Mouse (Mus musculus) forebrain, embryonic 11.5 days (tissue): Measurements from ENCODE around the gene Rhbdf1. TPM values are rescaled to one million over a fixed set of nuclear protein-coding genes. Genes with fewer than 3 reads are reported as not detected.

ENCODE experiments used
- ATAC-seq: fragments of 200-750 bp; cut with Nextera tagmentation; replicated peaks from 2 replicates; pipeline ENCODE4 v1.8.0; 2017; ENCODE audit warnings: moderate TSS enrichment; ENCODE audit not compliant: low FRiP score
- DNase-seq: peaks from one replicate; pipeline ENCODE4 v3.0.0-alpha.2; 2017; ENCODE audit warnings: low spot score
- H3K27ac ChIP-seq: fragments of 300-500 bp; sonication (generic); 2 replicates; pipeline ENCODE4 v1.5.1; 2014; ENCODE audit warnings: low read depth, low read length
- H3K27me3 ChIP-seq: fragments of 300-500 bp; sonication (generic); 2 replicates; pipeline ENCODE4 v1.6.1; 2014; ENCODE audit warnings: mild to moderate bottlenecking, low read length, mixed read lengths; ENCODE audit not compliant: control insufficient read depth, insufficient read depth
- H3K36me3 ChIP-seq: fragments of 300-500 bp; sonication (generic); 2 replicates; pipeline ENCODE4 v1.6.1; 2014; ENCODE audit warnings: mild to moderate bottlenecking, low read length, moderate library complexity, mixed read lengths; ENCODE audit not compliant: control insufficient read depth, insufficient read depth
- H3K4me1 ChIP-seq: fragments of 300-500 bp; sonication (generic); replicated peaks from 2 replicates; pipeline ENCODE4 v1.6.1; 2014; ENCODE audit warnings: low read length, mixed read lengths; ENCODE audit not compliant: control insufficient read depth, insufficient read depth
- H3K4me2 ChIP-seq: fragments of 300-500 bp; sonication (generic); 2 replicates; pipeline ENCODE4 v1.6.1; 2014; ENCODE audit warnings: low read depth, mild to moderate bottlenecking, low read length, moderate library complexity, mixed read lengths; ENCODE audit not compliant: severe bottlenecking
- H3K4me3 ChIP-seq: fragments of 300-500 bp; sonication (generic); 2 replicates; pipeline ENCODE4 v1.5.1; 2014; ENCODE audit warnings: low read depth, low read length
- H3K9ac ChIP-seq: fragments of 300-500 bp; sonication (generic); 2 replicates; pipeline ENCODE4 v1.6.1; 2014; ENCODE audit warnings: low read length
- H3K9me3 ChIP-seq: fragments of 300-500 bp; sonication (generic); 2 replicates; pipeline ENCODE4 v1.6.1; 2016; ENCODE audit warnings: low read length, mixed read lengths; ENCODE audit not compliant: control insufficient read depth
- WGBS: fragments of 180-500 bp; shearing (Covaris S2); extraction: QIAGEN DNeasy Blood & Tissue Kit; methylation state at CpG from one replicate; pipeline ENCODE4 v1.1.7; 2014; 5-methylcytosine and 5-hydroxymethylcytosine counted together
- polyA plus RNA-seq: library from polyadenylated mRNA; unstranded; fragments of >200 nt; fragmentation: Nextera tagmentation; extraction: Ambion mirVana; gene quantifications from 2 replicates; pipeline ENCODE4 v1.2.1, GENCODE M21; 2014

The Rhbdf1 gene
- polyA plus RNA-seq, 1 experiment from 2014 or later: 20.4 TPM

DNA sequence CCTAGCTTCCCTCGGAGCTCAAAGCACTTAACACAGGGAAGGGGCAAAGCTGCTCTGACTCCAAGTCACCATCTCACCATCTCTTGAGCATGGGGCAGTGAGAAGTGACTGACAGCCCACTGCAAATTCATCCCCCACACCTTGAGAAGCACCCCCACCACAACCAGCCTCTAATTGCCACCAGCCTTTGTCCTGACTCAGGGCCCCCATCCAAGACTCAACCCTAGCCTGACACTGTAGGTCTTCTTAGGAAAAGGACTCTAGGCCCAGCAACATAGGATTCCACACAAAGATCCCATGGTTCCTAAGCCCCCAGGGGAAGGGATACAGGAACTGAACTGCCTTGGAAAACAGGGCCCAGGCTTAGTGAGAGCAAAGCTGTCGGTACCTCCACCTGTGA is 14.0 kb upstream of the Rhbdf1 start:
- WGBS: 86% methylated on average over 2 of the region's 2 CpGs
- Histone ChIP-seq H3K9me3 (no peaks in the 10 kb centered on the region), H3K36me3 (peaks cover 6% of the 10 kb centered on the region; the same call in 1 of the 2 replicates), H3K27me3 (no peaks in the 10 kb centered on the region), H3K9ac (no peak overlapping the region), H3K4me3 (no peak overlapping the region), H3K4me1 (no peaks in the 10 kb centered on the region), H3K27ac (no peak overlapping the region), H3K4me2 (no peak overlapping the region)
- ATAC-seq (no peak), DNase-seq (no peak)

DNA sequence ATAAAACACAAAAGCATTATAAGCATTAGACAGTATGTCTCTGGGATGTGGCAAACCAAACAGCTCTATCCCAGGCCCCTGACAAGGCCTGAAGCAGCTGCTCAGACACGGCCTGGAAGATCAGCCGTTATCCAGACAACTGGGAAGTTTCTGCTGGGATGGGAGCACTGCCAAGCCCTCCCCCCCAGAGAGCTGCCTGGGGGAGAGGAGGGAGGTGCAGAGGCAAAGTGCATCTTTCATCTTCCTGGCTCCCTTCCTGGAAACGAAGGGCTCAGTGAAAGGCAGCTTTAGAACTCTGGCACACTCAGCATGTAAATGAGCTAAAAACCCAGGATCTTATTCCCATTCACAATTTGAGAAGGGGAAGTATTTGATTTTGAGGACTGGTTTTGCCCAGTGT is 13.5 kb upstream of the Rhbdf1 start:
- no peak overlapping the region for H3K27ac ChIP-seq
- H3K4me1 ChIP-seq: no peaks in the 10 kb centered on the region
- no peak for ATAC-seq
- H3K4me2 ChIP-seq: no peak overlapping the region
- DNase-seq: no peak
- no peak overlapping the region for H3K9ac ChIP-seq
- H3K27me3 ChIP-seq: no peaks in the 10 kb centered on the region
- peaks cover 6% of the 10 kb centered on the region; the same call in 1 of the 2 replicates for H3K36me3 ChIP-seq
- H3K4me3 ChIP-seq: no peak overlapping the region
- no peaks in the 10 kb centered on the region for H3K9me3 ChIP-seq
- WGBS: 76% methylated on average over 3 of the region's 3 CpGs

DNA sequence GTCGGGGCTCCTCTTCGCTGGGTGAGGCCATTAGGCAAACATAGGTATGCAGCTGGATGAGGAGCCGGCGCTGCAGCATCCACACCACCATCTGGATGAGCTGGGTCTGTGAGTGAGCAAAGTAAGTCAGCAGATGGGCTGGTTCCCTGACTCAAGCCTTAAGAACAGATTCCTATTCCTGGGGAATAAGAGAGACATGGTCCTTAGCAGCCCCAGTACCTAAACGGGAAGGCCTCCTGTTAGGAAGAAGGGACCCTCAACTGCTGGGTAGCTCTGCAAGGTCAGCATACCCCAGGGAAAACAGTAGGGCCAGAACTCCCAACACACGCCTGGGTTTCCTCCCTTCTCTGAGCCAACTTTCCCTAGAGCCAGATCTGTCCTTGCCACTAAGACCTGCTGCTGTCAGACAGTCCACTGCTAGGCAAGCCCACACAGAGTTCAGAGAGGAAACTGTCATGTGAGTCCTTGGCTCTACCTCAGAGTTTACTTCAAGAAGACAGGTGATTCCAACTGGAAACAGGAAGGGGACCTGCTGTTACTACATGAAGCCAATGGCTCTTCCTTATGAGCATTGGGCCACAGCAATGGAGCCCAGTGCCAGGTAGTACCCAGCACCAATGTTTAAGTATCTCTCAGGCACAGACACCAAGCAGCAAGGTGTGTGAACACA is 12.9 kb upstream of the Rhbdf1 start:
- DNase-seq: no peak
- no peak overlapping the region for H3K4me2 ChIP-seq
- H3K4me3 ChIP-seq: no peak overlapping the region
- no peak overlapping the region for H3K9ac ChIP-seq
- H3K4me1 ChIP-seq: no peaks in the 10 kb centered on the region
- WGBS: 94% methylated on average over 6 of the region's 6 CpGs
- H3K9me3 ChIP-seq: no peaks in the 10 kb centered on the region
- H3K27me3 ChIP-seq: no peaks in the 10 kb centered on the region
- H3K27ac ChIP-seq: no peak overlapping the region
- no peak for ATAC-seq
- peaks cover 6% of the 10 kb centered on the region; the same call in 1 of the 2 replicates for H3K36me3 ChIP-seq

DNA sequence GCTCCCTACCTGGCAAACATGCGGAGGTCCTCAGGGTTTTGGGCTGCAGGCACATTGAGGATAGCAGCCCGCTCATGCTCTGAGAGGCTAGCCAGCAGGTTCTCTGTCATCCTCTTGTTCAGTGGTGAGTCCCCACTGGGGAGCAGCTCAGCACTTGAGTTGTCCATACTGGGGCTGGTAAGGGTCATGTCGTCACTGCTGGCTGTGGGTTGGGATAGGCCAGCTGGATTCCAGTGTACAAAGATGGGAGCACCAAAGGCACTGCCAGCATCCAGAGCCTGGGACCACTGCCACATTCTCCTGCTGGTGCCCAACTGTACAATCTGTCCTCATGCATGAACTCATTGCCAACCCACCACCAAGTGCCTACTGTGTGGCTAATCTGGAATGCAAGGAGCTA is 11.8 kb upstream of the Rhbdf1 start:
- ATAC-seq: no peak
- WGBS: 88% methylated on average over 3 of the region's 3 CpGs
- Histone ChIP-seq H3K9ac (no peak overlapping the region), H3K36me3 (peaks cover 6% of the 10 kb centered on the region; the same call in 1 of the 2 replicates), H3K27me3 (no peaks in the 10 kb centered on the region), H3K27ac (no peak overlapping the region), H3K9me3 (no peaks in the 10 kb centered on the region), H3K4me2 (no peak overlapping the region), H3K4me3 (no peak overlapping the region), H3K4me1 (no peaks in the 10 kb centered on the region)
- DNase-seq: no peak

DNA sequence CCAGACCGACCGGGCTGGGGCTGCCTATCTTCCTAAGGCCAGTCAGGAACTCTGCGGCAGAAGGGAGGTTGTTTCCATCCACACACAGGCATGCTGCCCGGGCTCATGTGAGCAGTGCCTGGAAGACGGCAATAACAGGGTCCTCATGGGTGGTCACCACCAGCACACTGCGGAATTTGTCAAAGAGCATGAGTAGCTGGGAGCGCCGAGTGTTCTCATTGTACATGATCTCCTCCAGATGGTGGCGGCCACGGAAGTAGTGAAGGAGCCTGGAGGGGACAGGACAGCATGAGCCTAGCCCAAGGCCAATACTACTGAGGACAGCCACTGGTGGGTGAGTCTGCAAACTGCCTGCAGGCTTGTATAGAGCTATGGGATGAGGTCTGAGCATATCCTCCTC is 10.7 kb upstream of the Rhbdf1 start:
- no peak overlapping the region for H3K4me3 ChIP-seq
- H3K4me2 ChIP-seq: no peak overlapping the region
- H3K36me3 ChIP-seq: peaks cover 6% of the 10 kb centered on the region; the same call in 1 of the 2 replicates
- no peak overlapping the region for H3K27ac ChIP-seq
- H3K4me1 ChIP-seq: no peaks in the 10 kb centered on the region
- ATAC-seq (no peak), DNase-seq (no peak)
- H3K9me3 ChIP-seq: no peaks in the 10 kb centered on the region
- H3K27me3 ChIP-seq: no peaks in the 10 kb centered on the region
- WGBS: 85% methylated on average over 10 of the region's 10 CpGs
- H3K9ac ChIP-seq: no peak overlapping the region

DNA sequence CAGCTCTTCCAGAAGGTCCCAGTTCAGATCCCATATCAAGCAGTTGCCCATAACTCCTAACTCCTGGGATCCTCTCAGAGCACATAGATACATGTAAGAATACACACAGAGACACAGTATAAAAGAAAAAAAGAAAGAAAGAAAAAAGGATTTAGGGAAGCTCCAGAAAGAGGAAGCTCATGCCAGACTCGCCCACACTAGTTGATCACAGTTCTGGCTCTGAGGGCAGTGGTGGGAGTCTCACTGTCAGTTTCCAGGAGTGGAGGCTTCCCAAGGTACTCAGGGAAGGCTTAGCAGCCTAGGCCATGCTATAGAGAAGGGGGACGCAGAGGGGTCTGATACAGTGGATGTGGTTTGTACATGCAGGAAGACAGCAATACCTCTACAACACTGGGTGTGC is 9.0 kb upstream of the Rhbdf1 start:
- DNase-seq: no peak
- no peak overlapping the region for H3K4me2 ChIP-seq
- no peak overlapping the region for H3K9ac ChIP-seq
- H3K4me1 ChIP-seq: peaks cover 2% of the 10 kb centered on the region; the same call in 1 of the 2 replicates
- peaks cover 6% of the 10 kb centered on the region; the same call in 1 of the 2 replicates for H3K36me3 ChIP-seq
- H3K4me3 ChIP-seq: no peak overlapping the region
- no peak overlapping the region for H3K27ac ChIP-seq
- H3K9me3 ChIP-seq: no peaks in the 10 kb centered on the region
- no peaks in the 10 kb centered on the region for H3K27me3 ChIP-seq
- WGBS: 95% methylated on average over 2 of the region's 2 CpGs
- ATAC-seq: no peak

DNA sequence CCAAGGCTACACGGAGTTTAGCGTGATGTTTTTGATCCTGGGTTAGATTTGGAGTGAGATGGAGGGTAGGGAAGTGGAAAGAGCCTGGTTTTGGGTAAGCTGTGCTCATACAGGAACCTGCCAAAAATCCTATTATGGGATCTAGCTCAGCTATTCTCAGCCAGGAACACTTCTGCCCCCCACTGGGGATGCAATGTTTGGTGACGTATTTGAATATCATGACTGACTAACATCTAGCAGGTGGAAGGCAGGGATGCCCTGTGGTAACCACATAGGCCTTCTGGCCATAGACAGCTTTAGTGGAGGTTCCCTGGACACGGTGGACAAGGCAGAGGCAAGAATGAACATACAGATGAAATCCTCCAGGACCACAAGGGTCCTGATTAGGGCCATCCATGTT is 8.1 kb upstream of the Rhbdf1 start:
- Histone ChIP-seq H3K4me2 (no peak overlapping the region), H3K36me3 (peaks cover 6% of the 10 kb centered on the region; the same call in 1 of the 2 replicates), H3K27me3 (no peaks in the 10 kb centered on the region), H3K4me3 (no peak overlapping the region), H3K4me1 (peaks cover 2% of the 10 kb centered on the region; the same call in 1 of the 2 replicates), H3K27ac (no peak overlapping the region), H3K9me3 (no peaks in the 10 kb centered on the region), H3K9ac (no peak overlapping the region)
- DNase-seq (no peak), ATAC-seq (no peak)
- WGBS: 91% methylated on average over 4 of the region's 4 CpGs

DNA sequence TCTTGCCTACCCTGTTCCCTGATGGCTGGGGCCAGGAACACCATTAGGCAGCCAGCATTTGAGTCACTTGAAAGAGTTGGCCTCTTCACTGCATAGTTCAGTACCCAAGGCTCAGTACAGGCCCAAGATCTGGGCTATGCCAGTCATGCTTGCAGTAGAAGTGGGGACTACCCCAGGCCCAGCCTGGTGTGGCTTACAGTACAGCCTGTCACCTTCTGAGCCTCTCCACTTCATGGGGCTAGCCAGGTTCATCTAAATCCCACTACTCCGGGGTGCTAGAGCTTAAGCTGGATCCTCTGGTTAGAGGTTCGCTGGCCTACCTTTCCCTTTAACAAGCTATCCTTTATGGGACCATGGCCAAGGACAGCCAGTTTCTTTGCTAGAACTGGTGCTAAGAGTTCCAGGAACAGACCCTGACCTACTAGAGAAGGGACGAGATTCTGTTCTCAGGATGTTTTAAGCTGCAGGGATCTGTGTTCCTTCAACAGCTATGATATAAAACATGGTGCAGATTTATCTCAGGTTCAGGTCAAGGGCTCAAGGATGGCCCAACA is 6.3 kb upstream of the Rhbdf1 start:
- Histone ChIP-seq H3K27ac (no peak overlapping the region), H3K4me1 (peaks cover 2% of the 10 kb centered on the region; the same call in 1 of the 2 replicates), H3K36me3 (peaks cover 6% of the 10 kb centered on the region; the same call in 1 of the 2 replicates), H3K4me3 (no peak overlapping the region), H3K9me3 (no peaks in the 10 kb centered on the region), H3K27me3 (no peaks in the 10 kb centered on the region; the same call in 1 of the 2 replicates), H3K9ac (no peak overlapping the region), H3K4me2 (no peak overlapping the region)
- ATAC-seq (no peak), DNase-seq (no peak)
- WGBS: 92% methylated on average over 3 of the region's 3 CpGs

DNA sequence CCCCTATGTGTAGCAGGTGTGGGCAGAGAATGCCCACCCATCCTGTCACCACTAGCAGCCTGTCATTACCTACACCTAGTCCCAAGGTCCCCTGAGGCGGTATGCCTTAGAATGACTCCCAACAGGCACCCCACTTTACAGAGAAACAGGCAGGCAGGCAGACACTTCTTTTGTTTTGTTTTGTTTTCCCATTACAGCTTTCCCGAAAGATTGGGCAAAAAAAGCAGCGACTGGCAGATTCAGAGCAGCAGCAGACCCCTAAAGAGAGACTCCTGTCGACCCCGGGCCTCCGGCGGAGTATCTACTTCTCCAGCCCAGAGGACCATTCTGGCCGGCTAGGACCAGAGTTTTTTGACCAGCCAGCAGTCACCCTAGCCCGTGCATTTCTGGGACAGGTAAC is 5.5 kb upstream of the Rhbdf1 start:
- Histone ChIP-seq H3K4me1 (peaks cover 5% of the 10 kb centered on the region; the same call in 1 of the 2 replicates), H3K4me2 (no peak overlapping the region), H3K27me3 (peaks cover 6% of the 10 kb centered on the region; the same call in 1 of the 2 replicates), H3K36me3 (peaks cover 6% of the 10 kb centered on the region; the same call in 1 of the 2 replicates), H3K9me3 (no peaks in the 10 kb centered on the region), H3K9ac (no peak overlapping the region), H3K4me3 (no peak overlapping the region), H3K27ac (no peak overlapping the region)
- WGBS: 92% methylated on average over 9 of the region's 9 CpGs
- no peak for ATAC-seq
- DNase-seq: no peak
